Mouse (Mus musculus): ENCODE measurements around the gene Klhl29. TPM values are rescaled to one million over a fixed set of nuclear protein-coding genes. Genes with fewer than 3 reads are reported as not detected.

The Klhl29 gene
- polyA plus RNA-seq, 1 experiment: 1.1 TPM

GRCm38 (mm10) chr12:5157021-5157681 is 218.3 kb downstream of the Klhl29 start:
- Histone ChIP-seq H3K36me3 (ENCODE audit: control insufficient read depth, insufficient read depth, low read length) (no peaks in the 10 kb centered on the region), H3K4me1 (ENCODE audit: control insufficient read depth, insufficient read depth, low read length) (peaks cover 11% of the 10 kb centered on the region), H3K4me3 (ENCODE audit: control insufficient read depth, low read depth, low read length) (no peak overlapping the region), H3K27me3 (ENCODE audit: control insufficient read depth, insufficient read depth, low read length) (no peaks in the 10 kb centered on the region), H3K27ac (ENCODE audit: control insufficient read depth, insufficient read depth, low read depth, low read length) (peak overlapping the region; percentile 59; the same call in 1 of the 2 replicates)
- no peak for TF ChIP-seq CTCF (IDR thresholded peaks at IDR 0.05; ENCODE audit: control insufficient read depth, insufficient read depth, insufficient replicate concordance, low read depth, low read length)
- TF ChIP-seq POLR2A (IDR thresholded peaks at IDR 0.05; ENCODE audit: control insufficient read depth, low read depth, low read length): no peak

- no peak overlapping the region for H3K4me3 ChIP-seq (ENCODE audit: control insufficient read depth, low read depth, low read length)
- H3K4me1 ChIP-seq (ENCODE audit: control insufficient read depth, insufficient read depth, low read length): peaks cover 11% of the 10 kb centered on the region
- no peaks in the 10 kb centered on the region for H3K27me3 ChIP-seq (ENCODE audit: control insufficient read depth, insufficient read depth, low read length)
- no peak for TF ChIP-seq CTCF (IDR thresholded peaks at IDR 0.05; ENCODE audit: control insufficient read depth, insufficient read depth, insufficient replicate concordance, low read depth, low read length)
- no peak for TF ChIP-seq POLR2A (IDR thresholded peaks at IDR 0.05; ENCODE audit: control insufficient read depth, low read depth, low read length)
- H3K36me3 ChIP-seq (ENCODE audit: control insufficient read depth, insufficient read depth, low read length): no peaks in the 10 kb centered on the region
- H3K27ac ChIP-seq (ENCODE audit: control insufficient read depth, insufficient read depth, low read depth, low read length): no peak overlapping the region
Measured at GRCm38 (mm10) chr12:5155177-5155576, 220.3 kb downstream of the Klhl29 start.

DNA sequence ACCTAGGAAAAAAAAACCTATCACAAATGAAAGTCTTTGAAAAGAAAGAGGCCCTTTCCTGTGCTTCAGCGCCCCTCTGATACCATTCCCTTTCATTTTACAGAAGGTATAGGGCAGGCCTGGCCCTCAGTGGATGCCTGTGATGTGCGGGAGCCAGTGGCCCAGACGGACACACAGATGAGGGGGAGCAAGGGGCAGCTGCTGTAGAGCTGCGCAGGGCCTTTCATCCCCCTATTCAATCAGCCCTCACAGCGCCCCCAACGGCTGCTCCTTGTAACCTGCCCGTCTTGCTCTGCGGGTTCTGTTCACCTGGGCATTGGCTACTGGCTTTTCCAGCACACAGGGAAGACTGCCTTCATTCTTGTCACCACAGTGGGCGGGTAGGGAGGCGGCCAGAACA is 223.6 kb downstream of the Klhl29 start:
- no peak overlapping the region for H3K27ac ChIP-seq (ENCODE audit: control insufficient read depth, insufficient read depth, low read depth, low read length)
- H3K4me3 ChIP-seq (ENCODE audit: control insufficient read depth, low read depth, low read length): no peak overlapping the region
- H3K4me1 ChIP-seq (ENCODE audit: control insufficient read depth, insufficient read depth, low read length): peaks cover 7% of the 10 kb centered on the region
- H3K36me3 ChIP-seq (ENCODE audit: control insufficient read depth, insufficient read depth, low read length): no peaks in the 10 kb centered on the region
- no peaks in the 10 kb centered on the region for H3K27me3 ChIP-seq (ENCODE audit: control insufficient read depth, insufficient read depth, low read length)
- TF ChIP-seq CTCF (IDR thresholded peaks at IDR 0.05; ENCODE audit: control insufficient read depth, insufficient read depth, insufficient replicate concordance, low read depth, low read length) (no peak), POLR2A (IDR thresholded peaks at IDR 0.05; ENCODE audit: control insufficient read depth, low read depth, low read length) (no peak)

- Histone ChIP-seq H3K27me3 (ENCODE audit: control insufficient read depth, insufficient read depth, low read length) (no peaks in the 10 kb centered on the region), H3K4me1 (ENCODE audit: control insufficient read depth, insufficient read depth, low read length) (peaks cover 2% of the 10 kb centered on the region; the same call in 1 of the 2 replicates), H3K36me3 (ENCODE audit: control insufficient read depth, insufficient read depth, low read length) (no peaks in the 10 kb centered on the region), H3K4me3 (ENCODE audit: control insufficient read depth, low read depth, low read length) (no peak overlapping the region), H3K27ac (ENCODE audit: control insufficient read depth, insufficient read depth, low read depth, low read length) (no peak overlapping the region)
- TF ChIP-seq CTCF (IDR thresholded peaks at IDR 0.05; ENCODE audit: control insufficient read depth, insufficient read depth, insufficient replicate concordance, low read depth, low read length) (no peak), POLR2A (IDR thresholded peaks at IDR 0.05; ENCODE audit: control insufficient read depth, low read depth, low read length) (no peak)
Measured at GRCm38 (mm10) chr12:5147346-5148035, 228.0 kb downstream of the Klhl29 start.

GRCm38 (mm10) chr12:5143903-5144781 is 231.3 kb downstream of the Klhl29 start:
- peaks cover 2% of the 10 kb centered on the region; the same call in 1 of the 2 replicates for H3K4me1 ChIP-seq (ENCODE audit: control insufficient read depth, insufficient read depth, low read length)
- H3K27me3 ChIP-seq (ENCODE audit: control insufficient read depth, insufficient read depth, low read length): no peaks in the 10 kb centered on the region
- H3K27ac ChIP-seq (ENCODE audit: control insufficient read depth, insufficient read depth, low read depth, low read length): no peak overlapping the region
- no peak overlapping the region for H3K4me3 ChIP-seq (ENCODE audit: control insufficient read depth, low read depth, low read length)
- no peaks in the 10 kb centered on the region for H3K36me3 ChIP-seq (ENCODE audit: control insufficient read depth, insufficient read depth, low read length)
- TF ChIP-seq POLR2A (IDR thresholded peaks at IDR 0.05; ENCODE audit: control insufficient read depth, low read depth, low read length): no peak
- TF ChIP-seq CTCF (IDR thresholded peaks at IDR 0.05; ENCODE audit: control insufficient read depth, insufficient read depth, insufficient replicate concordance, low read depth, low read length): no peak

- H3K4me1 ChIP-seq (ENCODE audit: control insufficient read depth, insufficient read depth, low read length): peaks cover 2% of the 10 kb centered on the region; the same call in 1 of the 2 replicates
- H3K4me3 ChIP-seq (ENCODE audit: control insufficient read depth, low read depth, low read length): no peak overlapping the region
- no peaks in the 10 kb centered on the region for H3K27me3 ChIP-seq (ENCODE audit: control insufficient read depth, insufficient read depth, low read length)
- no peak for TF ChIP-seq CTCF (IDR thresholded peaks at IDR 0.05; ENCODE audit: control insufficient read depth, insufficient read depth, insufficient replicate concordance, low read depth, low read length)
- TF ChIP-seq POLR2A (IDR thresholded peaks at IDR 0.05; ENCODE audit: control insufficient read depth, low read depth, low read length): no peak
- no peak overlapping the region for H3K27ac ChIP-seq (ENCODE audit: control insufficient read depth, insufficient read depth, low read depth, low read length)
- H3K36me3 ChIP-seq (ENCODE audit: control insufficient read depth, insufficient read depth, low read length): no peaks in the 10 kb centered on the region
Measured at GRCm38 (mm10) chr12:5143224-5143623, 232.3 kb downstream of the Klhl29 start.

DNA sequence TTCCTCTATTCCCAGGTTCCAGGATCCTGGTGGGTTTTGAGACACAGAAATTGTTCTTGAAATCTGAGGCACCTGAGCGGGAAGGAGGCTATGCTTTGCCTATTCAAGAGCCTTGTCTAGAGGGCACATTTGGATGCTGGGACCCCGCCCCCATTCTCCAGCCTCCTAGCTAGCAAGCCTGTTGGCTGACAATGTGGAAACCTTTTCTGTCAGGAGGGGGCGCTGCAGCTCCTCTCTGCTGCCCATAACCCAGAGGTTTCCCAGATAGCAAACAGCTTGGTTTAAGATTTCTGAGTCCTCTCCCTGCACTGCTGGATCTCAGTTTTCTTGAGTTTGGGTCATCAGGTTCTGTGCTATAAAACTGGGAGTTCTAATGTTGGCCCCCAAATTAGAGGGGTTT is 232.7 kb downstream of the Klhl29 start:
- H3K4me1 ChIP-seq (ENCODE audit: control insufficient read depth, insufficient read depth, low read length): peaks cover 2% of the 10 kb centered on the region; the same call in 1 of the 2 replicates
- H3K27ac ChIP-seq (ENCODE audit: control insufficient read depth, insufficient read depth, low read depth, low read length): no peak overlapping the region
- no peak for TF ChIP-seq POLR2A (IDR thresholded peaks at IDR 0.05; ENCODE audit: control insufficient read depth, low read depth, low read length)
- TF ChIP-seq CTCF (IDR thresholded peaks at IDR 0.05; ENCODE audit: control insufficient read depth, insufficient read depth, insufficient replicate concordance, low read depth, low read length): peak; percentile 55; the same call in 1 of the 2 replicates
- H3K27me3 ChIP-seq (ENCODE audit: control insufficient read depth, insufficient read depth, low read length): no peaks in the 10 kb centered on the region
- no peaks in the 10 kb centered on the region for H3K36me3 ChIP-seq (ENCODE audit: control insufficient read depth, insufficient read depth, low read length)
- no peak overlapping the region for H3K4me3 ChIP-seq (ENCODE audit: control insufficient read depth, low read depth, low read length)

All from testis, adult 2 months (tissue).